Mouse (Mus musculus) WW6 (cell line): Measurements from ENCODE around the gene Akap8l.

Experiments
- DNase-seq: peaks from one replicate; pipeline ENCODE4 v3.0.0-alpha.2; 2013; ENCODE audit warnings: low read depth, low spot score

Akap8l gene

GRCm38 (mm10) chr17:32358192-32358942 is 8.0 kb upstream of the Akap8l start:
- no peak for DNase-seq

DNA sequence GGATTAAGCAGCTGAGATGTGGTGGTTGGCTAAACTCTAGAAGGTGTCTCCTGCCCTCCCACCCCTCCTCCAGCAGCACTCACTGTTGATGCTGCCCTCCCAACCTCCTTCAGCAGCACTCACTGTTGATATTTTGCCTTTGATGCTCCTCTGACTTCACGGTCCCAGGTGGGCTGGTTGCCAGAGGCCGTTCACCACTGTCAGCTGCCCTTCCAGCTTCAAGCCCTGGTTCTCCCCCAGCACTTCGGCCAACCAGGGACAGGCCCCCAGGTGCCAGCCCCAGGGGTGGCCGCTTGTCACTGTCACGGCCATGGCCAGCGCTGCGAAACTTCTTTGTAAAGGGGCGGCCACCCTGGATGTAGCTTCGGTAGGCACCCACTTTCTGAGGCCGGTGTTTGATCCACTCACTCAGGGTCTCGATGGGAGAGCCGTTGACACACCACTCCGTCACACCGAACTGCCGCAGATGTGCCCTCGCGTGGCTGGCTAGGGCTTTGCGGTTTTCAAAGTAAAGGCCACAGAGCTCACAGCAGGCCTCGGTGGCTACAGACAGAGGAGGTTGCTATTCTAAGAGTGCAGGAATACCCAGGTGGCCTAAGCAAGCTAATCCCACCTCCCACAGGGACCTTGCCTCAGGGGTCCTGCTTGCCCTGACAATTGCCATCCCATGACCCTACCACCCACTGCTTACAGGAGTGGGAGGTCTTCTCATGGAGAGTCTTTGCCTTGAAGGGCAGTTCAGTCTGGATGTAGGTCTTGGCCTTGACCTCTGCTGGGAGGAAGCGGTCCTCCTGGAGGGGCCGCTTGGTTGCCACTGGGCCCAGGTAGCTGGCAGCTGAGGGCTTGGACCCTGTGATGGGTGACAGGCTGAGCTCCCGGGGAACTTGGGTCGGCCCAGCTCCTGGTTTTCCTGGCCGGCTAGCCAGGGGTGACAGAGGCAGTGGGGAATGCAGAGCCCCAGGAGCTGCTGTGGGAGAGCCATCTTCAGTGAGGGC is 6.7 kb upstream of the Akap8l start:
- no peak for DNase-seq

DNA sequence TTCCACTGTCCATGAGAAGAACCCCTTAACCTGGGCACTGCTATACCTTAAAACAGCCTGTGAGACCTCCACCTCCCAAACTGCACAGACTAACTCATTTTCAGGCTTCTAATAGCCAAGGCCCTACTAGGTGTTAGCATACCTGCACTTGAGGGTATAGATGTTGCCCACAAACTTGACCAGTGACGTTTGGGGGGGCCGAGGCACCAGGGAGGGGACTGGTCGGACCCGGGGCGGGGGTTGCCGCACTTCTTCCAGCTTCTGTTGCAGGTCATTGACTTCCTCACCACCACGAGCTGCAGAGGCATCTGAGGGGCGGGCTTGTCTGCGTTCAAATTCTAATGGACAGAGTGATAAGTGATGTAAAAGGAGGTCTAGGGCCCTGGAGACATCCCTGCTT is 5.9 kb upstream of the Akap8l start:
- DNase-seq: no peak

GRCm38 (mm10) chr17:32355031-32355430 is 4.6 kb upstream of the Akap8l start:
- no peak for DNase-seq

DNA sequence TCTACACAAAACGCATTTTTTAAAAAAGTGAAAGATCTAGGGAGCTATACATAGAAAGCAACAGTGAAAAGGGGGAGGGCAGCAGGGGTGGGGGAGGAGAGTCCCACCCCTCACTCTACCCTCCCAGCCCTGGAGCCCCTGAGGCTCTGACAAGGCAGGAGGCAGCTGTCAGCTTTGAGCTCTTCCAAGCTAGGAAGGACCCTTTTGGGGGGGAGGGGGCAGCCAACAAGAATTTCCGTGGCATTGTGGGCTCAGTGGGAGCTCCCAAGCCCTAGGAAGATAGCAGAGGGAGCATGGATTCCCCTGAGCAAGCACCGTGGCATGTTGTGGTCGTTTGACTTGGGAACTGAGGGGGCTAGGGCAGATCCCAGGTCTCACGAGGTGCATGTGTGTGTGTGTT is 3.8 kb upstream of the Akap8l start:
- DNase-seq: no peak

- DNase-seq: no peak
These were observed 3.3 kb upstream of the Akap8l start for GRCm38 (mm10) chr17:32353696-32354095.

DNA sequence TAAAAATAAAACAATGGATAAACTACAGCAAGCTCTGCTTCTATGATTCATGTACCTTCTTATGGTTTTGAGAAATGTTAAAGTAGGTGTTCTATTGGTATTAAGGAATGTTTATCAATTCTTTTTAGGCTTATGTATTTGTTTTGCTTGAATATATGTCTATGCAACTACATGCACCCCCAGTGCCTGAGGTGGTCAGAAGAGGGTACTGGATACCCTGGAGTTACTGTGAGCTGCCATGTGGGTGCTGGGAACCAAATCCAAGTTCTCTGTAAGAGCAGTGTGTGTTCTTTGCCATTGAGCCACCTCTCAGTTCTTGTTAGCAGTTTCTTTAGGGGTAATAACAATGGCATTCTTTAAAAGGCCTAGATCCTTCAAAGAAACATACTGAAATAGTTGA is 1.3 kb upstream of the Akap8l start:
- no peak for DNase-seq

GRCm38 (mm10) chr17:32351269-32351668 is 862 bp upstream of the Akap8l start:
- no peak for DNase-seq

DNA sequence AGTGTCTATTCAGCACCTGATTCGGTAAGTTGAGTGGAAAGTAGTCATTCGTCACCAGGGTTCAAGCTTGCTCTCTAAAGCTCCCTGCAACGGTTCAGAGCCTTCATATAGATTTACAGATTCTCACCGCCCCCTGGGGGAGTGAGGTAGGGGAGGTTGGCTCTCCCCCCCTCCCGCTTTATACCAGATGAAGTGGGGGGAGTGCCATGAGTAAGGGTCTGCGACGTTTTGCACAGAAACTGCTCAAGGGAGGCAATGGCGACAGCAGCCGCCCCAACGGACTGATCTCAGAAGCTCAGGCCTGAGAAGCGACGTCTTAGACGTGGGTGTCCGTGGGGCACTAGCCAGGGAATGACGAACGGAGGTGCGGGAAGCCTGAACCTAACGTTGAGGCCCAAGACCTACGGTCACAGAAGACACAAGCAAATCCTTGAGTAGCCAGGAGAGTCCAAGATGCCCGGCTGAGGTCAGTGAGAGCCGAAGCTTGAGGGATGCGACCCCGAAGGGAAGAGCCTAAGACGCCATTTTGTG is 491 bp downstream of the Akap8l start:
- no peak for DNase-seq

- no peak for DNase-seq
These were observed 1.2 kb downstream of the Akap8l start for GRCm38 (mm10) chr17:32349037-32349732.

DNA sequence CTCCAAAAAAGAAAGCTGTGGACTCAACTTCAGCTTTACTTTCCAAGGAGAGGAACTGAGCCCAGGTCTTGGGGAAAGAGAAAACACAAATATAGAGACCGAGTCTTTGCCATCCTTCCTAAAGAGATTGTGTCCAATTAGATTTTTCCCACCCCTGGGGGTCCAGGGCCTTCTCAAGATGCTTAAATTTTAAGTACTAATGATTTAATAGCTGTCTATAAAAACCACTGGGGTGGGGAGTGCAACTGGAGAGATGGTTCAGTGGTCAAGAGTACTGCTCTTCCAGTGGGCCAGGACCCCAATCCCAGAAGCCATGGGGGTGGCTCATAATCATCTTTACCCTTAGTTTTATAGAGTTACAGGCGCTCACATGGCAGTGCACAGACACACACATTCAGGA is 2.0 kb downstream of the Akap8l start:
- DNase-seq: no peak

- DNase-seq: no peak
These were observed 9.3 kb downstream of the Akap8l start for GRCm38 (mm10) chr17:32341102-32341501.

DNA sequence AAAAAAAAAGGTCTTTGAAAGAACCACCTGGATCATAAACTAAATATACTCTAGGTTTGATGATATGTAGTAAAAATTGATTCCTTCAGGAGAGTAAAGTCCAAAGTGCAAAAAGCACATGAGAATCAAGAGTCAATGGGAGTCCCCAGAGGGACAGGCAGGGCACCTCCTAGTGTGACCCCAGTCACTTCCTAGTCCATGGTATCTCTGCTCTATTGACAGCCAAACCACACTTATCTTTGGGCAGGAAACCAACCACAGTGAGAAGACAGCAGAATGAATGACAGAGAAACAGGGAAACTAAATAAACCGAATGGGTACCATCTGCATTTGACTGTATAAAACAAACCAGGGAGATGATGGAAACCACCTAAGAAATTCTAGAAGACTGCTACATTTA is 10.3 kb downstream of the Akap8l start:
- DNase-seq: no peak

GRCm38 (mm10) chr17:32335869-32336268 is 14.5 kb downstream of the Akap8l start:
- DNase-seq: no peak

- DNase-seq: no peak
These were observed 15.5 kb downstream of the Akap8l start for GRCm38 (mm10) chr17:32334921-32335320.

DNA sequence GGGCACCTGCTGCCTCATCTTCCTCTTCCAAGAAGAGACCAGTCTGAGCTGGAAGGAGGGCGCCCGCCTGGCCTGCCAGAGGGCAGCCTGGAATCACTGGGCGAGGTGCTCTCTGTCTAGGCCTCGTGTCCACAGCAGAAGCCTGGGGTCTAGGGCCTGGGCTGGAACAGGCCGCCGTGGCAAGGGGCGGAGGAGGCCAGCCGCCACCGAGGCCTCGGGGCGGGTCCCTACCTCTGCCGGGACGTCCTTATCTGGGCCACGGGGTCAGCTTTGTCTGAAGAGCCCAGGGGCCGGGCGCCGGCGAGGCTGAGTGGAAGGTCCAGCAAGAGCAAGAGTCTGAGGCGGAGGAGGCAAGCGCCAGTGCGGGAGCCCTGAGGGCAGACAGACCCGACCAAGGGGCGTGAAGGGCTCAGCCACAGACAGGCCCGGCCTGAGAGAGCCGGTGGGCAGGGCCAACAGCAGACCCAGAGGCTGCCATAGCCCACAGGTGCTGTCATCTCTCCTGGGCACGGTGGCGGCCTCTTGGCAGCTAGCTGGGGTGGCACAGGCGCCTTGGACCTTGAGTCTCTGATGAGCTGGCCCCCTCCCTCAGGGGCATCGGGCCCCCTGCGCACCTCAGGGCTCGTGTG is 16.6 kb downstream of the Akap8l start:
- no peak for DNase-seq

- no peak for DNase-seq
These were observed 22.9 kb downstream of the Akap8l start for GRCm38 (mm10) chr17:32327501-32327900.

DNA sequence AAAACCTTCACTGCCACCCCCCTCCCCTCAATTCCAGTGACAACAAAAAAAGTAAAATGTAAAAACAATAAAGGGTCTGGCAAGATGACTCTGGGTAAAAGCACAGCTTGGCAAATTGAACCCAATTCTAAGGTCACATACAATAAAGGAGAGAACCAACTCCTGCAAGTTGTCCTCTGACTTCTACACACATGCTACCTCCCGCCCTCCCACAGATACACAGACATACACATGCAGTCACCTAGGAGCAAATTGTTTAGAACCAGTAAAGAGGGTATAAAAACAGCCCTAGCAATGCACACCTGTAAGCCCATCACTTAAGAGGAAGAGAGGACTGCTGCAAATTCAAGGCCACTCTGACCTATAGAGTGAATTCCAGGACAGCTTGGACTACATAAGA is 27.6 kb downstream of the Akap8l start:
- DNase-seq: no peak

DNA sequence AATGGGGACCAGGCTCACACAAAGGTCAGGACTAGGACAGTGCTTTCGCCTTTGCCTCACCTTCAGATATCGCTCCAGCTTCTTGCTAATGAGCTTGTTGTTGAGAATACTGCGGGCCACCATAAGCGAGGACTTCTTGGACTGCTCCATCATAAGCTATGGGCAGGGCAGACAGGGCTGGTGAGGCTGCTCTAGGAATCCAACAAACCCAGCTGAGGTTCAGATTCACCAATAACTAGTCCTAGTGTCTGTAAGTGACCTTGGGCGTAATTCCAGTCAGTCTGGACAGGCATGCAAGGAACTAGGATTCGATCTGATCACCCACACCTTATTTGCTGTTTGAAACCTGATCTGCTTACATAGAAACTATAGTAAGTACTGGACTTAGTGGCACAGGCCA is 28.6 kb downstream of the Akap8l start:
- no peak for DNase-seq

DNA sequence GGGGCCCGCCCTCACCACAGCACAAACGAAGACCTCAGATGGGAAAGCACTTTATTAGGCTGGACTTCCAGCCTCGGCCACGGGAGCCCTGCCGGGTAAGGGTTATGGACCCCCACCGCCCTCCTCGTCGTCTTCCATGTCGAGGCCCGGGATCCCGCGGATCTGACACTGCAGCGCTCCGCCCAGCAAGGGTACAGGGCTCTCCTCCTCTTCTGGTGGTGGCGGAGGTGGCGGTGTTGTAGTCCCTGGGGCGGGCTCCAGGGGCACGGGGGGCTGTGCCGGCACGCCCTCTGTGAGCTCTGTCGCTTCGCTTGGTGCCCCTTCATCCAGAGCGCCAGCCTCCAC is 29.0 kb downstream of the Akap8l start:
- no peak for DNase-seq

DNA sequence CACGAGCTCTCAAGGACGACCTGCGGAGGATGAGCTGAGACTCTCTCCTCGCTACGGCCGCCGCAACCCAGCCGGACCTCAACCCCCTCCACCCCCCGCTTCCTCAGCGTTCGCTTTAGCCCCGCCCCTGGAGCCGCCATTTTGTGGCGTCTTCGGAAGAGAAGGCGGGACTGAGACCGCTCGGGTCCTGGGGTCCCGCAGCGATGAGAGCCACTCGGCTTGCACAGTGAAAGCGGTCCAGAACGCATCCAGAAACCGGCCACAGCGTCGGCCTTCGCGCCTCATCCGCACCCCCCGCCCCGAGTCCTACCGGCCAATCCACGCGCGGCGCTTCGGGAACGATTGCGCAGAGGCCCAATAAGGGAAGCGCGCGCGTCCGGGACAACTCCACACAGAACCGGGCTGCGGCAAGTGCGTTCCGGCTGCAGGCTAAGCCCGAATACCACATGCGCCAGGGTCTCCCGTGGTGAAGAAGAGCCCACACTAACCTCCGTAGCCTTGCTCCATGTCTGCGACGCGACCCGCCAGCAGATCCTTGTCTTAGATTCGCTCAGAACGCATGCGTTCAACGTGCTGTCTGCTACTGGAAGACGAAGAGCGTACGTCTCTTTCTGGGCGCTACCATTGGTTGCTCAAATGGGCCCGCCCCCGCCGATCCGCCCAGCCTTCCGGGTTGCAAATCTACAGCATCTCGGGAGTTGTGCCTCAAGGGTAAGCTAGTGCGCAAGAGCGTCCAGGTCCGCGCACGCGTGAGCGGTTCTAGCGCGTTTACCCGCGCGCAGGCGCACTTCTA is 29.6 kb downstream of the Akap8l start, which contains the start of gene Akap8:
Akap8 (minus strand) TSS at position 642 of the 793 bp plus-strand sequence.
- DNase-seq: peak; percentile 96
